Mouse (Mus musculus): ENCODE results near the gene Atp6v0e. TPM values are rescaled to one million over a fixed set of nuclear protein-coding genes. Genes with fewer than 3 reads are reported as not detected.
A peak's percentile ranks its signal among the peaks of the same experiment; 100 is the strongest.

Atp6v0e gene
- total RNA-seq, 2 experiments from 2014 or later: 193 to 224 TPM

DNA sequence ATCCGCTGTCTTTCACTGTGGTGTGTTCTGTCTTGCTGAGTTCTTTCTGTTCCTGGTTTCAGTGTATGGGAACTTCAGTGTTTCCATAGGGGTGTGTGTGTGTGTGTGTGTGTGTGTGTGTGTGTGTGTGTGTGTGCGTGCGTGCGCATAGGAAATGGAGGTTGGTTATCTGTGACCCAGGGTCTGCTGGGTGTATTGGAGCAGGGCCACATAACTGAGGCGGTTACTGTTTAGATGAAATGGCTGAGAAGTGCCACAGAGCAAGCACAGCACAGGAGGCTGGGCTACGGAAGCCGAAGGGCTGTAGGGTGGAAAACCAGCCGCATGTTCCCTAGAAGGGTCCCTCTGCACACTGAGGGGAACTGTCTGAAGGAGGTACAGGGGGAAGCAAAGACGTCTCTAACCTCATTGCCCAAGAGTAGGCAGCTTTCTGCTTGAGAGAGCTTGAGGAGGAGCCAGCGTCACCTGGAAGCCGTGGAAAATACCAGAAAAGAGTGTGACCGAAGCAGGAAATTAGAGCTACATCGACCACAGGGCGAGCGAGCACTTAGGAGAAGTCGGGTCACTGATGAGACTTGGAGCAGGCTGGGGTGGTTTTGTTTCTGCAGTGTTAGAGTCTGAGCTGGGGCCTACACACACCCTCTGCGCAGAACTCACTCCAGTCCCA is 23.4 kb downstream of the Atp6v0e start:
- no peak for DNase-seq

GRCm38 (mm10) chr17:26688795-26689735 is 26.0 kb downstream of the Atp6v0e start:
- no peak for DNase-seq

GRCm38 (mm10) chr17:26689810-26690209 is 26.8 kb downstream of the Atp6v0e start:
- no peak for DNase-seq

- no peak for DNase-seq
These were observed 27.2 kb downstream of the Atp6v0e start for GRCm38 (mm10) chr17:26690236-26690635.

GRCm38 (mm10) chr17:26691110-26691509 is 28.1 kb downstream of the Atp6v0e start:
- DNase-seq: peak; percentile 24 to 37

DNA sequence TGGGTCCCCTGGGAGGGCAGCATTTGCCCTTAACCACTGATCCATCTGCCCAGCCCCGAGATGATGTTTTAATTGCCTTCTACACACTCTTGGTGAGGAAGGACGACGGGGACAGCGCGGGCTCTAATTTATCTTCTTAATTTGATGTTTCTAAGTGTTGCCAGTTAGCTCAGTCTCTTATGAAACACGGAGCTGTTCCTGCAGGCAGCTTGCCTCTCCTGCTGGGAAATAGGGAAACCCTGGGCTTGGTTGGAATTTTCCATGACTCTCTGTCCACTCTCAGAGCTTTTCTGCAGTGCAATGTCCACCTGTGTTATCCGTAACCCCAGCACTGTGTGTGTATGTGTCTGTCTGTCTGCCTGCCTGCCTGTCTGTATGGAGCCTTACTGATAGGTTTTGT is 30.4 kb downstream of the Atp6v0e start:
- DNase-seq: peak in 1 of 2 experiments; percentile 19

DNA sequence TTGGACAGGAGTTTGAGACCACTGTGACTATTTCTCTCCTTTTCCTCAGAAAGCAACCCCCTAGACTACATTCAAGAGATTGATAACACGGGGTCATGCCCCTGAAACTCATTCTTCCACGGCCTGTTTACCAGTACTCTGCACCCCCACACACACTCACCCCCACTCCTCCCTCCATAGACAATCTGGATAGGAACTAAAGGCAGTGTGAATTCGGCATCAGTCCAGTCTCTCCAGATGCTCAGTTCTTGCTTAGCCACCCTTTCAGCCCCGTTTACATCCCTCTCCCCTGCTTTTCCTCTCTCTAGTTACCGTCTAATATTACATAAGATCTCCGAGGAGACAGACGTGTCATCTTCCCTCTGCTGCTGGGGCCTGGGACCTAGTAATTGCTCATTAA is 31.1 kb downstream of the Atp6v0e start:
- no peak for DNase-seq

- no peak for DNase-seq
These were observed 32.2 kb downstream of the Atp6v0e start for GRCm38 (mm10) chr17:26695193-26695592.

- DNase-seq: no peak
These were observed 35.8 kb downstream of the Atp6v0e start for GRCm38 (mm10) chr17:26698846-26699245.

- DNase-seq: peak in 1 of 2 experiments; percentile 33
These were observed 37.0 kb downstream of the Atp6v0e start for GRCm38 (mm10) chr17:26699819-26700616.

- DNase-seq: no peak
These were observed 38.5 kb downstream of the Atp6v0e start for GRCm38 (mm10) chr17:26701565-26701964.

DNA sequence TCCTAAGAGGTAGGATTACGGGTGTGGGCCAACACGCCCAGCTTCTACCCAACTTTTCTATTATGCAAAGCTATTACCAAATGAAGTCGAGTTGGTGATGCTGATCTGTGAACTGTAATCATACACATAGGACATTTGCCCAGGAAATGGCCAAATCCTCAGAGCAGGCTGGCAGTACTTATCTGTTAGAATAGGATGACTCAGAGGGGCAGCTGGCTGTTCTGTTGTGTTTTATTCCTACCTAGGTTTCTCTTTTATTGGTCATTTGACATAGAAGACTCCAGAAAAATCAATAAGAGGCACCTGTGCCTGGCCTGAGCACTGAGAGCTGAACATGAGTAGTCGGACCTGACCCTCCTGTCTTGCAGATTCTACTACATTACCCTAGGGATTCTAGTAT is 39.6 kb downstream of the Atp6v0e start:
- DNase-seq: no peak

- no peak for DNase-seq
These were observed 40.6 kb downstream of the Atp6v0e start for GRCm38 (mm10) chr17:26703671-26704070.

DNA sequence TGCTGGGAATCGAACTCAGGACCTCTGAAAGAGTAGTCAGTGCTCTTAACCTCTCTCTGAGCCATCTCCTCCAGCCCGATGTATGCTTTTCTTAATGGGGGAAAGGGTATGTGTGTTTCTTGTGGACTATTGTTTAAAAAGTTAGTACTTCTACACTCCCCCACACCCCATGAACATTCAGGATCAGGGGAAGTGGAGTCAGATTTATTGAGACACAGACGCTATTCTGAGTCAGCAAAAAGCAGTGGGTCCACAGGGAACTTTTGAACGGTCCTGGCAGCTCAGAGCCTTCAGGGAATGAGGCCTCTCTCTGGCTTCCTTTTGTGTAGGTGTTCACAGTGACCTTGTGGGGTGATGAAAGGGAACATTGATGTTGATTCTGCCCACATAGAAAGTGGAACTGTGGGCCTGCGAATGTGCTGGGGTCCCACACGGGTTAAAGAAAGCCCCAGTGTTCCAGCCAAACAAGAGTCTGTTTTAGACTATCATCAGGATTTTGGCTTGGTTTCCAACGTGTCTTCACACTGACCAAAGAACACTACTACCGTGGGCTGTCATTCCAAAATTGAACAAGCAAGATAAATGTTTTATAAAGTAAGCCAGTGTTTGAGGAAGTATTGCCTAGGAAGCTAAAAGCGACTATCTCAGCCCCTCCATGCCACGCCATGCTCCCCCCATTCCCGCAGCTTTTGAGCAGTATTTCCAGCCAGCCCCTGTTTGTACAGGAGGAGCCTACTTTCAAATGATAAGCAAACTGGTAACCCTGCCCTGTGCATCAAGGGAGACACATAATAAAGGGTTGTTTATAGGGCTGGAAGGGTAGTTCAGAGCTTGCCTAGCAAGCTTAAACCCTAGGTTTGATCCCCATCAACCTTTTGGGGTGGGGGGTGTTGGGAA is 42.7 kb downstream of the Atp6v0e start:
- peak in 1 of 2 experiments; percentile 20 for DNase-seq

DNA sequence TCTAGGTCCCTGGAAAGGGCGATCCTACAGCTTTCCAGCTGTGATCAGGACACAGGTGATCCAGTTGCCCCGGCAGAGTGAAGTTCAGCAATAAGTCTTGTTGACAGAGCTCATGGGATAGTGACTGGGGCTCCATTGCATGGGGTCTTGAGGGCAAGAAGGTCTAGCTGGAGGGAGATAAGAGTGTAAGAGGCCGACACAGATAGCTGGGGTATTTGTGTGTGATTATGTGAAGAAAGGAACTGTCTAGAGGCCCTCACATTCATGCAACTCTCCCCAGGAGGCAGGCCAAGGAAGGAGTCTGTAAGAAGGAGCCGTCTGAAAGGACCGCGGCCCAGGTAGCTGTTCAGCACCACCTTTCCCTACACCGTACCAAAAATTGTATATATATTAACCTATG is 44.0 kb downstream of the Atp6v0e start:
- no peak for DNase-seq

GRCm38 (mm10) chr17:26708499-26708898 is 45.5 kb downstream of the Atp6v0e start:
- DNase-seq: no peak

GRCm38 (mm10) chr17:26708993-26709590 is 46.1 kb downstream of the Atp6v0e start:
- DNase-seq: no peak

GRCm38 (mm10) chr17:26710049-26710448 is 47.0 kb downstream of the Atp6v0e start:
- DNase-seq: no peak

DNA sequence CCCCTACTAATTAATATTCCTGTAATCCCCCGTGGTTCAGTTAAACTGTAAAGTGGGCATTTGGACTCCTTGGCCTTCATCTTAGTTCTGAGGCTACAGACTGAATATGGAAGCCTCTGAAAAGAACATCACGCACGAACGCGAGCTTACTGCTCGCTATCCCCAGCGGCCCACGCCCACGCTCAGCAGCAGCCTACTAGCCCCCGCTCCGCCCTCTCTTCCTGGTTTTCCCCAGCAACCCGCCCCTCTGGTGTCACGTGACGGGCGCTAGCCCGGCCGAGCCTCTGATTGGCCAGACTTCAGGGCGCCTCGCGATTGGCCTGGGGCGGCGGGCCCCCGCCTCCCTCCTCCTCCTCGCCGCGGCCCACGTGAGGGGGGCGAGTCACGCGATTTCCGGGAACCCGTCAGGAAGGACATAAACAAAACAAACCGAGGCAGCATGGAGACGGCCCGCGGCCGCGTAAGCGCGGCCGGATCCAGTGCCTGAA is 52.3 kb downstream of the Atp6v0e start, which contains the start of gene Crebrf:
Gene Crebrf (plus strand): TSS at position 380 of the 488 bp plus-strand sequence.
- DNase-seq: peak; percentile 99

DNA sequence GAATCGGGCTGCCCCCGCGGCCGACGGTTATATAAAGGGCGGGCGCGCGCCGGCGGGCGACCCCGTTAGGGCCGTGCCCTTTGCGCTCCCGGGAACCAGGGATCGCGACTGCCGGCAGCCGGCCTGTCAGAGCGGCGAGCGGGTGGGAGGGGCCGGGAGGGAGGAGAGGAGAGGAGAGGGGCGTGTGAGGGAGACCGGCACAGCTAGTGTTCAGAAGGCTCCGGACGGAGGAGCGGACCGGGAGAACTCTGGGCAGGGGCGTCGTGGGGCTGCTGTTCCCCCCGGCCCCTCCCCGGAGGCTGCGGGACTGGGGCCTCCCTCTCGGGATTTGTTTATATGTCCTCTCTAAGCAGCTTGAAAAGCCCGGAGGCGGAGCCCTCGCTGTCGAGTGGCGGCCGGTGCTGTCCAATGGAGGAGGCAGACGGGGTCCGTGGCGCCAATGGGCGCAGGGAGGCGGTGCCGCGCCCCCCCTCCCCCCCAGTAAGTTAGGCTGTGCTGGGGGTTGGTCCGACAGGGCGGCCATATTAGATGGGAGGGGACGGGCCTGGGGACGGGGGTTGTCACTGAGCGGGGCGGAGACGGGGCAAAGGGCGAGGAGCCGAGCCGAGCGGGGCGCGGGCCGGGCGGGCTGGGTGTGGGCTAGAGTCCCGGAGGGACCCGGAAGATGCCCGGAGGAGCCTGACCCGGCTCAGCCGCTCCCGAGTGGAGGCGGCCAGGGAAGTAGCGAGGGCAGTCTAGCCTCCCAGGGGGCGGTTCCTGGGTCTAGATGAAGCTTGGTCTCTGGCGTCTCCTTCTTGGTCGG is 53.1 kb downstream of the Atp6v0e start:
- peak; percentile 96 for DNase-seq
